Mouse (Mus musculus) stomach, embryonic 16.5 days (tissue): ENCODE measurements around the gene Ssbp3. TPM values are rescaled to one million over a fixed set of nuclear protein-coding genes. Genes with fewer than 3 reads are reported as not detected.
A peak's percentile ranks its signal among the peaks of the same experiment; 100 is the strongest.

Experiments
- ATAC-seq: fragments of 200-750 bp; cut with Nextera tagmentation; 2 replicates; pipeline ENCODE4 v1.8.0; 2017; ENCODE audit warnings: moderate number of reproducible peaks, moderate TSS enrichment; ENCODE audit not compliant: insufficient read depth, low FRiP score
- H3K27ac ChIP-seq: fragments of 300-500 bp; sonication (generic); 2 replicates; pipeline ENCODE4 v1.5.1; 2014; ENCODE audit warnings: low read length
- H3K27me3 ChIP-seq: fragments of 300-500 bp; sonication (generic); 2 replicates; pipeline ENCODE4 v1.6.1; 2014; ENCODE audit warnings: low read length, control low read depth, mixed read lengths; ENCODE audit not compliant: control insufficient read depth, insufficient read depth
- H3K36me3 ChIP-seq: fragments of 300-500 bp; sonication (generic); 2 replicates; pipeline ENCODE4 v1.6.1; 2014; ENCODE audit warnings: low read length; ENCODE audit not compliant: control insufficient read depth, insufficient read depth
- H3K4me1 ChIP-seq: fragments of 300-500 bp; sonication (generic); 2 replicates; pipeline ENCODE4 v1.6.1; 2014; ENCODE audit warnings: low read length, control low read depth, mixed read lengths; ENCODE audit not compliant: control insufficient read depth, insufficient read depth
- H3K4me2 ChIP-seq: fragments of 300-500 bp; sonication (generic); 2 replicates; pipeline ENCODE4 v1.6.1; 2014; ENCODE audit warnings: low read depth, low read length, mixed read lengths
- H3K4me3 ChIP-seq: fragments of 300-500 bp; sonication (generic); replicated peaks from 2 replicates; pipeline ENCODE4 v1.5.1; 2014; ENCODE audit warnings: mild to moderate bottlenecking, low read length
- H3K9ac ChIP-seq: fragments of 300-500 bp; sonication (generic); 2 replicates; pipeline ENCODE4 v1.6.1; 2014; ENCODE audit warnings: low read length
- H3K9me3 ChIP-seq: fragments of 300-500 bp; sonication (generic); replicated peaks from 2 replicates; pipeline ENCODE4 v1.6.1; 2016; ENCODE audit warnings: low read length, control low read depth; ENCODE audit not compliant: control insufficient read depth
- WGBS: fragments of 180-500 bp; shearing (Covaris S2); extraction: QIAGEN DNeasy Blood & Tissue Kit; methylation state at CpG from one replicate; pipeline ENCODE4 v1.1.7; 2014; 5-methylcytosine and 5-hydroxymethylcytosine counted together
- polyA plus RNA-seq: library from polyadenylated mRNA; unstranded; fragments of >200 nt; fragmentation: Nextera tagmentation; extraction: Ambion mirVana; gene quantifications from 2 replicates; pipeline ENCODE4 v1.2.1, GENCODE M21; 2015

Ssbp3 gene
- polyA plus RNA-seq, 1 experiment from 2014 or later = 52.8 TPM

- Histone ChIP-seq H3K9me3 (no peaks in the 10 kb centered on the region), H3K4me2 (peak overlapping the region; percentile 78), H3K4me3 (peak overlapping the region; percentile 99), H3K9ac (peak overlapping the region; percentile 99), H3K27me3 (no peaks in the 10 kb centered on the region), H3K27ac (peak overlapping the region; percentile 90), H3K36me3 (peaks cover 9% of the 10 kb centered on the region; the same call in 1 of the 2 replicates), H3K4me1 (peaks cover 49% of the 10 kb centered on the region)
- no peak for ATAC-seq
- WGBS = under 1% methylated on average over 63 of the region's 73 CpGs
Measured at GRCm38 (mm10) chr4:106911951-106912688, 1.6 kb downstream of the Ssbp3 start.

GRCm38 (mm10) chr4:106912689-106913041, 2.2 kb downstream of the Ssbp3 start:
- H3K4me2 ChIP-seq = peak overlapping the region; percentile 78
- no peaks in the 10 kb centered on the region for H3K9me3 ChIP-seq
- H3K4me3 ChIP-seq = peak overlapping the region; percentile 99
- no peak for ATAC-seq
- peak overlapping the region; percentile 90; the same call in 1 of the 2 replicates for H3K27ac ChIP-seq
- WGBS = 3% methylated on average over 6 of the region's 6 CpGs
- H3K4me1 ChIP-seq = peaks cover 44% of the 10 kb centered on the region
- peaks cover 14% of the 10 kb centered on the region for H3K36me3 ChIP-seq
- no peaks in the 10 kb centered on the region for H3K27me3 ChIP-seq
- H3K9ac ChIP-seq = peak overlapping the region; percentile 99

DNA sequence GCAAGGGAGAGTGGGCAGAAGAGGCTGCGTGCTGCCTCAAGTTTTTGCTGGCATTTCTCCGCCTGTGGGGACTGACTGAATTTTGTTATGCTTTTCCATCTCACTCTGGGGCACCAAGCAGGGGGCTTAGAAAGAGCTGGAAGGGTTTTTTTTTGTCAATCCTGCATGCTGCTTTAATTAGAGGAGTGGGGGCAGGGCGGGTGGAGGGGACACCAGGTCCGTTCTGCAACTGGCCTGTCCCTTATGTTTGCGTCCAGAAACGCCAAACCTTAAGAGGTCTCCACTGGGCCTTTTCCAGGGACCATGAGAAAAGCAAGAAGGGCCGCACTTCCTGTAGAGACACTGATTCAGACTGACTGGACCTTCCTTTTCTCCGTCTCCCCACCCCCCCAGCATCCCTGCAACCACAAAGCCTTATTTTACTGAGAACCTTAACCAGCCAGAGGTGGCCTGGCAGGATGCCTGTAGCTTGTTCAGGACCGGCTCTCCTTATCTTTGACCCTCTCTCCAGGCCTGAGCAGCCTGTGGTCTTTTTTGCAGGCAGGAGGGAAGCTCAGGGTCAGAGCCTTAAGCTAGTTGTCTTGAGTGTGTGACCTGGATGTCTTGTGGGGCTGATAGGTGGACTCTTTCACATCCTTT, 3.0 kb downstream of the Ssbp3 start:
- WGBS = 28% methylated on average over 9 of the region's 9 CpGs
- H3K4me2 ChIP-seq = peak overlapping the region; percentile 78
- H3K4me1 ChIP-seq = peaks cover 36% of the 10 kb centered on the region
- peak overlapping the region; percentile 99 for H3K9ac ChIP-seq
- no peak for ATAC-seq
- no peaks in the 10 kb centered on the region for H3K27me3 ChIP-seq
- H3K27ac ChIP-seq = no peak overlapping the region
- H3K36me3 ChIP-seq = peaks cover 15% of the 10 kb centered on the region
- peak overlapping the region; percentile 99 for H3K4me3 ChIP-seq
- H3K9me3 ChIP-seq = no peaks in the 10 kb centered on the region

DNA sequence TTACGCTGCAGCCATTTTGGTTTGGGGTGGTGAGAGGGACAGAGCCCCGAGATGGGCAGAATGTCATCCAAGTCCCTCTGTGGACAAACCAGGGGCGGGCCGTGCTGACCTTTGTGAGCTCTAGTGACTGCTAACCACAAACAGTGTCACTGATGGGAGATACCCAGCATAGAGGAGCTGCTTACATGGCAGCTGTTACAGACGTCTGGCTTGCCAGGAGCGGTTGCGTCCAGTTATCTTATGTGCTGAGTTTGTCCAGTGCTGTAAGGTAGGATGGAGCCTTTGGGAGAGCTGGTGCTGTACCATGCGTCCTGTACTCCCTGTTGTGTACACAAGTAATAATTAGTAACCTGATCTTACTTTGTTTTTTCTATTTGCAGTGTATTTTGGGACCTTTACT, 4.8 kb downstream of the Ssbp3 start:
- 60% methylated on average over 8 of the region's 8 CpGs for WGBS
- peaks cover 17% of the 10 kb centered on the region for H3K36me3 ChIP-seq

GRCm38 (mm10) chr4:106918263-106918662, 7.8 kb downstream of the Ssbp3 start:
- H3K36me3 ChIP-seq = peaks cover 22% of the 10 kb centered on the region
- 47% methylated on average over 1 of the region's 1 CpGs for WGBS
- no peaks in the 10 kb centered on the region for H3K27me3 ChIP-seq
- no peaks in the 10 kb centered on the region for H3K9me3 ChIP-seq
- H3K4me2 ChIP-seq = no peak overlapping the region
- peaks cover 24% of the 10 kb centered on the region for H3K4me1 ChIP-seq
- no peak overlapping the region for H3K27ac ChIP-seq
- H3K4me3 ChIP-seq = no peak overlapping the region
- ATAC-seq = no peak
- H3K9ac ChIP-seq = no peak overlapping the region

More for the DNA sequence above, 4.8 kb downstream of the Ssbp3 start:
- H3K4me2 ChIP-seq = no peak overlapping the region
- H3K27me3 ChIP-seq = no peaks in the 10 kb centered on the region
- H3K9ac ChIP-seq = no peak overlapping the region
- no peak for ATAC-seq
- no peak overlapping the region for H3K27ac ChIP-seq
- H3K4me3 ChIP-seq = no peak overlapping the region
- H3K9me3 ChIP-seq = no peaks in the 10 kb centered on the region
- peaks cover 21% of the 10 kb centered on the region for H3K4me1 ChIP-seq

DNA sequence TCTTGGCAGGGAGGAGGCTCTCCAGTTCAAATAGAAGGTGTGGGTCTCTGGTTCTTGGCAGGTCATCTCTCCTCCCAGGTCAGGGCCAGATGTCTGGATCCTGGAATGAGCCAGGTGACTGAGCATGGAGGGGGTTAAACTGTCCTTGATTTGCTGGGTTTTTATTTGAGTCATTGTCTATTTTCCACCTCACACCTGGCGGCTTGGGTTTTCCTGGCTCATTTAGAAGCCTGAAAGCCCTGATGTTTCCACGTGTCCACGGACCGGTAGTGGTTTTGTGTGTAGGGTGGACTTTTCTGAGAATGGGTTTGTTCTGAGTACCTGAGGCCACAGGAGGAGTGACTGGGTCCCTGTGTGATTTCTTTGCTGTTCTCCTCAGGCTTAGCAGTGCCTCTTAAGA, 9.6 kb downstream of the Ssbp3 start:
- peaks cover 22% of the 10 kb centered on the region for H3K36me3 ChIP-seq
- H3K9me3 ChIP-seq = no peaks in the 10 kb centered on the region
- H3K4me3 ChIP-seq = no peak overlapping the region
- H3K4me1 ChIP-seq = peaks cover 8% of the 10 kb centered on the region; the same call in 1 of the 2 replicates
- H3K9ac ChIP-seq = no peak overlapping the region
- no peak overlapping the region for H3K27ac ChIP-seq
- no peak overlapping the region for H3K4me2 ChIP-seq
- WGBS = 88% methylated on average over 4 of the region's 4 CpGs
- no peaks in the 10 kb centered on the region for H3K27me3 ChIP-seq
- ATAC-seq = no peak

DNA sequence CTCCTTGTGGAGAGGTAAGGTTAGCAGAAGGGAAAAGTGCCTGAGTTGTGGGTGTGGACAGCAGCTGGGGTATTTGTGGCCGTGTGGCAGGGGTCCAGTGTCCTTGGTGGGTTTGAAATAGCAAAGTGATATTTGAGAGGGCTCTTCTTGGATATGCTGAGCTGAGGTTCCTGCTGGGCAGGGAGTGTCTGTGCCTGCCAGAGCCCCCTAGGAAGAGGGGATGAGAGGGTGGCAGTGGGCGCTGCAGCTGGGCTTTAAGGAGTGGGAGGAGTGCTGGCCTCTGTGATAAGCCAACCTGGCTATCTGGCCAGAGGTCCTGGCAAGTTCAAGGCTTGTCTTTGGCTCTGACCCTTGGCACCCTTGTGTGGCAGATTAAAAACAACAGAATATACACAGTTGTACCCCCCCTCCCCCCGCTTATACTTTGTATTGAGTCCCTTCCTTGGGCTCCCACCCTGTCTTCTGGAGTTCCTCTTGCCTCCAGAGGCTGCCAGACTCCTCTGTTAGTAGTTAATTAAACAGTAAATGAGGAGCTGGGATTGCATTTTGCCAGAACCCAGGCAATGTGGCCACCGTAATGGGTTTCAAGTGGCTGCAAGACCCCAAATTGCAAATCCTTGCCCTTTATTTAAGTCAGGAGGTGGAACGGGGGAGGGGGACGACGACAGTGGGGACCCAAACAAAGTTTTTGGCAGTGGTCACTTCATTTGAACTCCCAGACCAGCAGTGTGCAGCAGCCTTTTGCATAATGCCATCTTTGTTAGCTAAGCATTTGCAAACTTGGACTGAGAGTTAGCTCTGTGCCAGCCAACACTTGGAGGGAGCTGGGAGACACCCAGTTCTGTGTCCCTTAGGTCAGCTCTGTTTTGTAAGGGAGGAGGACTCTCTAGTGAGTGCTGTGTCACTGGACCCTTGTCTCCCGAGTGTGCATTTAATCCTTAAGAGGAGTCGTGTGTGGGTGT, 11.2 kb downstream of the Ssbp3 start:
- ATAC-seq = no peak
- Histone ChIP-seq H3K27ac (no peak overlapping the region; the same call in 1 of the 2 replicates), H3K9me3 (no peaks in the 10 kb centered on the region), H3K4me3 (no peak overlapping the region), H3K36me3 (peaks cover 21% of the 10 kb centered on the region), H3K4me1 (peaks cover 8% of the 10 kb centered on the region; the same call in 1 of the 2 replicates), H3K4me2 (no peak overlapping the region), H3K27me3 (no peaks in the 10 kb centered on the region), H3K9ac (no peak overlapping the region)
- 58% methylated on average over 9 of the region's 9 CpGs for WGBS

GRCm38 (mm10) chr4:106922919-106923318, 12.4 kb downstream of the Ssbp3 start:
- Histone ChIP-seq H3K27me3 (no peaks in the 10 kb centered on the region), H3K9me3 (no peaks in the 10 kb centered on the region), H3K4me3 (no peak overlapping the region), H3K9ac (no peak overlapping the region), H3K27ac (no peak overlapping the region), H3K4me1 (peaks cover 8% of the 10 kb centered on the region; the same call in 1 of the 2 replicates), H3K4me2 (no peak overlapping the region), H3K36me3 (peaks cover 11% of the 10 kb centered on the region)
- WGBS = 72% methylated on average over 3 of the region's 3 CpGs
- peak; percentile 56; the same call in 1 of the 2 replicates for ATAC-seq
